Mouse (Mus musculus) brain, embryonic 14.5 days (tissue): ENCODE results near the gene Ptpra. TPM values are rescaled to one million over a fixed set of nuclear protein-coding genes. Genes with fewer than 3 reads are reported as not detected.
A peak's percentile ranks its signal among the peaks of the same experiment; 100 is the strongest.

Source experiments
- DNase-seq: peaks from one replicate; pipeline ENCODE4 v3.0.0-alpha.2; 2011; ENCODE audit warnings: low read depth
- CTCF ChIP-seq: fragments of 200-500 bp; IDR thresholded peaks from 2 replicates; pipeline ENCODE4 v1.5.1; 2012; ENCODE audit warnings: inconsistent platforms, mild to moderate bottlenecking, moderate library complexity, borderline replicate concordance; ENCODE audit not compliant: insufficient read depth, insufficient read length; ENCODE audit errors: extremely low read depth
- POLR2A ChIP-seq: fragments of 200-500 bp; IDR thresholded peaks from 2 replicates; pipeline ENCODE4 v1.6.1; 2012; ENCODE audit warnings: mild to moderate bottlenecking, inconsistent platforms, borderline replicate concordance; ENCODE audit not compliant: poor library complexity, insufficient read depth, insufficient read length, severe bottlenecking; ENCODE audit errors: extremely low read depth
- polyA plus RNA-seq: library from polyadenylated mRNA; depleted of rRNA; stranded (reverse); fragments of >200 nt; gene quantifications from 2 replicates; pipeline ENCODE4 v1.2.3, GENCODE M21; 2012

Ptpra gene
- polyA plus RNA-seq, 1 experiment = 127 TPM

DNA sequence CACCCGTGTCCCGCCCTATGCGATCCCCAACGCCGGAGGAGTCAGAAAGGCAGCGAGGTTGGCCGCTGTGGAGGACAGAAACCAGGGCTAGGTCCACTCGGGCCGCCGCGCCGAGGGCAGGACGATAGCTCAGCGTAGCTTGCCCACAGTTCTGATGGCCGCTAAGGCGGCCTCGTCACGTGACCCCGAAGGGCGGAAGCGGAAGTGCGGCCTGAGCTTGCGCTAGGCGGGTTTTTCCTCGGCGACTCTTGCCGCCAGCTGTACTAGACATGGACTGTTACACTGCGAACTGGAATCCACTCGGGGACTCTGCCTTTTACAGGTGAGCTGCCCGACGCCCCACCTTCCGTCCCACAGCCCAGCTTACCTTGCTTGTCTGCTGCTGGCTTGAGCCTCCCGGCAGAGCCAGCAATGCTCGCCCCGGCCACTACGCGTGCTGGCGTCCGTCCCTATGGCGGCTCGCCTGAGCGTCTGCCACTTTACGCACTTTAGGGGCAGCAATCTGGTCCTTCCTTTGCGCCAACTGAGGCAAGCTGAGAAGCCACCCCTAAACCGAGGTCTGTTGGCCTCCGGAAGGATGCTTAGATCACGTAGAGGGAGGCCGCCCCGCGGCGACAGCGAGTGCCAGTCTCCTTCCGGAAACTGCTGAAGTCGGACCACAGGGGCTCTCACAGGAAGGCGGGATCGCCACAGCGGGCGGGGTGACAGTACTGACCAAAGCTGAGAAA, 25.8 kb upstream of the Ptpra start, which contains the start of the genes Vps16 and Pced1a:
Gene Vps16 (plus strand): TSS at position 214 of the 728 bp plus-strand sequence.
Gene Pced1a (minus strand): TSS at position 576 of the 728 bp plus-strand sequence.
- TF ChIP-seq POLR2A = no peak; the same call in 1 of the 2 replicates
- TF ChIP-seq CTCF = peak; percentile 60

DNA sequence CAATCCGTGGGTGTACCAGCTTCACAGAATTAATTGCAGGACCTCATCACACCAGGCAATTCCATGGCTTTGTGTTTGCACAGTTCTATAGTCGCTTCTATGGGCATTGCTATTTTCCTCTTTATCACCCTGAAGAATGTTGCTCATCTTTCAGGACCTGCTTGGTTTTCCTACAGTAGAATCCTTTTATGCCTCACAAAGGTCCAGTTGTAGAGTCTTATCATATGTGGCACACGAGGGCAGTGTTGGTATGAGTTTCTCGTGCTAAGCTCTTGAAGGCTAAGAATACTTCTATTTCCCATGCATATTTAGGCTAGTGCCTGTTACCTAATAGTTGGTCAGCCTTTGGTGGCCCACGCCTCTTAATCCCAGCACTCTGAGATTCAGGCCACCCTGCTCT, 25.0 kb upstream of the Ptpra start:
- TF ChIP-seq CTCF = no peak
- TF ChIP-seq POLR2A = no peak
- DNase-seq = peak; percentile 62

More for the DNA sequence above, 25.8 kb upstream of the Ptpra start, which contains the start of the genes Vps16 and Pced1a:
- peak; percentile 97 for DNase-seq

DNA sequence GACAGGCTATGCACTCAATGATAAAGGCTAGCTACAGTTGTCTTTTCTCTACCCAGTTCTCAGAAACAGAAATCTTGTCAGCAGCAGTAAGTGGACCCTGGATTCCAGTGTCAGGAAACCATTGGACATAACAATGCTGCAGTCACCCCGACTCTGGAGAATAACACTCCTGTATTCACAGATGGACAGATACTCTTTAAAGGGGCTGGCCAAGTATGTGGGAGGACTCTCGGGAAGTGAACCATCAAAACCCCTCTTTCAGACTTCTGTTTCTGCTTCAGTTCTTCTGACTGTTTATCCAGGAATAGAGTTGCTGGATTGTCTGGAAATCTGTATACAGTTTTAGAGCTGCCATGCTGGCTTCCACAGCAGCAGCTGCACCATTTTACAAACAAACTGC, 20.2 kb upstream of the Ptpra start:
- no peak for DNase-seq
- TF ChIP-seq CTCF = no peak
- TF ChIP-seq POLR2A = no peak

DNA sequence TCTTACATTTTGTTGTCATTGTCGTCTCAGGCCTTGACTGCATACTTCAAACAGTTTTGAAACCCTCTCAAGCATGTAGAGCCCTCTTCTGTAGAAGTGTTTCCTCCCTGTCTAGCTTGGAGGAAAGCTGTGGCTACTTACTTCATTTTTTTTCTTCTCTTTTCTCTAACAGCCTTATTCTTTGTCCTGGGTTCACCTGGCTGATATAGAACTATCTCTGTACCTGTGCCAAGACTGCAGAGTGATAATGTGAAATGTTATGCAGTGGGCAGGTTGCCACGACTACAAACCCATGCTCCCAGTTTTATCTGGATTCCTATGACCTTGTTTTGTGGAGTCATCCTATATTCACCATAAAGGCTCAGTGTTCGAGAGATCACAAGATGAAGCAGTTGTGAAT, 19.6 kb upstream of the Ptpra start:
- DNase-seq = no peak
- TF ChIP-seq CTCF (no peak), POLR2A (no peak)

DNA sequence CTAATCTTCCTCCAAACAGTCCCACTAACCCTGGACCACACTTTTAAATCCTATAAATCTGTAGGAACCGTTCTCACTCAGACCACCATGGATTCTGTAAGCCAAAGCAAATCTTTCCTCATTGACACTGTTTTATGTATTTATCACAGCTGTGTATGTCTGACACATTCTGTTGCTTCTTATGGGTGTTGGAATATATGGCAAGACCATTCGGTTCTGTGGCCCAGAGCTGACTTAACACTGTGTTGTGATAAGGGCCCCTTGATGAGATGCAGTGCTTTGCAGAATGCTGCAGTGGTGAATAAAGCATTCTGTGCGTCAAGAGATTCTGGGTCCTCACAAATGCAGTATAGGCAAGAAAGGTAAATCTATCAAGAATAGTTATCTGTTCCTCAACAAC, 17.9 kb upstream of the Ptpra start:
- no peak for TF ChIP-seq CTCF
- no peak for TF ChIP-seq POLR2A
- DNase-seq = peak; percentile 15

DNA sequence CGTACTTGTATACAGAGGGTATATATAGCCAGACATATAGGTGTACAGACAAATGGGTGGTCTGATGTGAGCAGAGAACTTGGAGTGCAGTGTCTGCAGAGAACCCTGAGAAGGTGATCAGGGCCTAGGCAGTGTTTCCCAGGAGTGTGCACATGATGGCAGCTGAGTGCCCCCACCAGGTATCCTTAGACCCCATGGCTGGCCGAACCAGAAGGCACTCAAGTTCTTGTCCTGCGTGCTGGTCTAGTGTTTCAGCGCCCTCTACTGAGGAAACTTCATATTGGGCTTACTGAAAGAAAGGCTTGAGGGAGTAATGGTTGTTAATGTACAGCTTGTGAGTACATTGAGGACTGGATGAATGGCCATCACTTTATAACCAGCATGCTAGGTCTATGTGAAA, 16.9 kb upstream of the Ptpra start:
- TF ChIP-seq POLR2A = no peak
- peak; percentile 70; the same call in 1 of the 2 replicates for TF ChIP-seq CTCF
- DNase-seq = peak; percentile 79

DNA sequence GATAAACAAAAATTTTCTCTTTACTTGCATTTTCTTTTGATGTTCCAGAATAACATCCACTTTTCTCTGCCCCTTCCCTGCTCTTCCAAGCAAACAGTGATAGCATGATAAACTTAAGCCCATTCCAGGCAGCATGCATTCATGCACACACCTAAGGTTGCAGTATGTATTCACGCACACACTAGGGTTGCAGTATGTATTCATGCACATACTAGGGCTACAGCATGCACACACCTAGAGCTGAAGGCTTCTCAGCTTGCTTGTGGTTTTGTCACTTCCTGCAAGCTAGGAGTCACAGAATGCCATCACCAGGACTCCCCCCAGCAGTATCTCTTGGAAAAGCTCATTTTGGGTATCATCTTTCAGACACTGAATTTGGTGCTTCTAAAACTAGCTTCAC, 13.3 kb upstream of the Ptpra start:
- no peak for DNase-seq
- no peak for TF ChIP-seq POLR2A
- TF ChIP-seq CTCF = no peak

DNA sequence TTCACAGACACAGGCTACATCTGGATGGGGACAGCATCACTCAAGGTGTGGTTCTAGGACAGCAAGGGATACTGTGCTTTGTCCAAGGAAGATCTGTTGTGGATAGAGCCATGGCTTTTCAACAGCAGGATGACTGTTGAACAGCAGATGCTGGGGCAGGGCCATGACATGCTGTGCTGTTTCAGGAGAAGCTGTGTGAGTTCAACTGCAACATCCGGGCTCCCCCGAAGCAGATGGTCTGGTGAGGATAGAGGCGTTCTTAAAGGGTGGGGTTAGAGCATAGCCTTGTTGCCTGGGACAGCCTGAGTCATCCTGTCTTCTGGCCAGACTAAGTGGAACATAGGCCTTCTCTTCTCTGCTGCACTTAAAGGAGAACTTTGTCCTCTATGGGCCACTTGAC, 11.2 kb upstream of the Ptpra start:
- TF ChIP-seq POLR2A (no peak), CTCF (no peak)
- DNase-seq = no peak

DNA sequence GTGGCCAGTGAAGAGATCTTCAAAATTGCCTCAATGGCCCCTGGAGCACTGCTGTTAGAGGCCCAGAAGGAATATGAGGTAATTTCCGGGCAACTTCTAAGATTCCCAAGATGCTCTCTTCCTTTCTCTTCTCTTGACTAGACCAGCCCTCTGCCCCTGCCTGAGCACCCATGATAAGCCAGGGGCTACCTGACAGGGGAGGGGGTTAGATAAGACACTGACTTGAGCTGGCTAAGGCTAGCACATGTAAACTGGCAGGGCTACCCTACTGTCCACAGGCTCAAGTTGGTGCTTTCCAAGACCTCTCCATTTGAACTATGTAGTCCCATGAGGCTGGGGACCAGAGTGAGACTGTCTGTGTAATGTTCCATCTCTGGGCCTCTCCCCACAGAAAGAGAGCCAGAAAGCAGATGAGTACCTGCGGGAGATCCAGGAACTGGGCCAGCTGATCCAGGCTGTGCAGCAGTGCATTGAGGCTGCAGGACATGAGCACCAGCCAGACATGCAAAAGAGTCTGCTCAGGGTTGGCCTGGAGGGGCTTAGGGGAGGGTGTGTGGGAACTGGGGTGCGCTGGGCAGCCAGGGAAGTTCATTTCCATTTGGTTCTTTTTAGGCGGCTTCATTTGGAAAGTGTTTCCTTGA, 10.1 kb upstream of the Ptpra start:
- DNase-seq = no peak
- TF ChIP-seq POLR2A = no peak
- TF ChIP-seq CTCF = no peak

DNA sequence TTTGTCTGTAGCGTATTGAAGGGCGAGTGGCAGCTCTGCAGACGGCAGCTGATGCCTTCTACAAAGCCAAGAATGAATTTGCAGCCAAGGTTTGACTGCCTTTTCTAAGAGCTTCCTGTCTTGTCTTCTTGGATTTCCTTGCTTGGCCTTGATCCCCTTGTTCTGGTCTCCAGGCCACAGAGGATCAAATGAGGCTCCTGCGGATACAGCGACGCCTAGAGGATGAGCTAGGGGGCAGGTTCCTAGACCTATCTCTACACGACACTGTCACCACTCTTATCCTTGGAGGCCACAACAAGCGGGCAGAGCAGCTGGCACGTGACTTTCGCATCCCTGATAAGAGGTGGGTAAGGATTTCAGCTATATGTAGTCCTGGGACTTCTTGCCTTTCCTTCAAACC, 7.9 kb upstream of the Ptpra start:
- no peak for TF ChIP-seq CTCF
- no peak for TF ChIP-seq POLR2A
- no peak for DNase-seq

DNA sequence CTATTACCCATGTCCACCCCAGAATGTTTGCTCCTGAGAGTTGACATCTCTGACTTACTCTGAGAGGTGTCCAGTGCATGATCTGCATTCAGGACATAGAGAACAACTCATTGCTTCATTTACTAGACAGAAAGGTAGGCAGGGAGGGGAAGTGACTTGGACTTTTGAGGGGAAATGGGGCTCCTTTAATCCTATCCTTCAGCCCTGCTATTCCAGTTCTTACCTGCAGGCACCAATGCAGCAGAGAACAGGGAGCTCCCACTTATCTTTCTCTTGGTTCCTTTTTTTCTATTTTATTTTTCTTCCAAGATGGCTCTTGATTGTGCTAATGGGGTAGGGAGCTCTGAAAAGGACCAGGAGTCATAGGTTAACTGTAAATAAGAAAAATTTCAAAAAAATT, 1.6 kb upstream of the Ptpra start:
- DNase-seq = no peak

More for the DNA sequence above, 1.6 kb upstream of the Ptpra start:
- TF ChIP-seq POLR2A (no peak), CTCF (no peak; the same call in 1 of the 2 replicates)
